Mouse (Mus musculus) ES-CJ7 (cell line): ENCODE measurements at regions not wholly inside any gene's neighbourhood (a gene's known extent, or its start where the extent isn't known, plus 50 kb on each side); places are given as distances from the start of the nearest gene placed in this dataset.
"Not testable (repeated sequence)": the region's sequence is repeated elsewhere in the genome, so short reads cannot be mapped to it uniquely, and the experiment has no call there.

Source experiments
- DNase-seq: peaks from one replicate; pipeline ENCODE4 v3.0.0; 2011; ENCODE audit warnings: low read depth, low spot score

GRCm38 (mm10) chr4:7234537-7234936, 1004.3 kb downstream of the Car8 start:
- not testable (repeated sequence) for DNase-seq

- no peak for DNase-seq
These were observed 1009.9 kb downstream of the Car8 start for GRCm38 (mm10) chr4:7228980-7229379.

GRCm38 (mm10) chr4:7222922-7223321, 1015.9 kb downstream of the Car8 start:
- DNase-seq: no peak

GRCm38 (mm10) chr4:7220426-7220825, 1018.4 kb downstream of the Car8 start:
- DNase-seq: no peak

GRCm38 (mm10) chr4:7215048-7216030, 1023.5 kb downstream of the Car8 start:
- DNase-seq: no peak

- DNase-seq: no peak
These were observed 1031.9 kb downstream of the Car8 start for GRCm38 (mm10) chr4:7206987-7207386.

GRCm38 (mm10) chr4:7201816-7202215, 1037.0 kb downstream of the Car8 start:
- DNase-seq: peak; percentile 45

GRCm38 (mm10) chr4:7199941-7200340, 1038.9 kb downstream of the Car8 start:
- no peak for DNase-seq

GRCm38 (mm10) chr4:7199052-7199451, 1039.8 kb downstream of the Car8 start:
- no peak for DNase-seq

- no peak for DNase-seq
These were observed 1042.3 kb downstream of the Car8 start for GRCm38 (mm10) chr4:7196570-7196969.

- DNase-seq: no peak
These were observed 1043.2 kb downstream of the Car8 start for GRCm38 (mm10) chr4:7195619-7196018.

GRCm38 (mm10) chr4:7191912-7192311, 1046.9 kb downstream of the Car8 start:
- no peak for DNase-seq

- DNase-seq: no peak
These were observed 1047.6 kb downstream of the Car8 start for GRCm38 (mm10) chr4:7191228-7191627.

GRCm38 (mm10) chr4:7175030-7175429, 1063.8 kb downstream of the Car8 start:
- no peak for DNase-seq

- DNase-seq: no peak
These were observed 1066.1 kb downstream of the Car8 start for GRCm38 (mm10) chr4:7172528-7173306.

GRCm38 (mm10) chr4:7171637-7172417, 1067.0 kb downstream of the Car8 start:
- no peak for DNase-seq

- no peak for DNase-seq
These were observed 1077.4 kb downstream of the Car8 start for GRCm38 (mm10) chr4:7161411-7161810.

- DNase-seq: no peak
These were observed 1081.0 kb downstream of the Car8 start for GRCm38 (mm10) chr4:7157883-7158282.

- peak; percentile 6 for DNase-seq
These were observed 1084.6 kb downstream of the Car8 start for GRCm38 (mm10) chr4:7154256-7154655.

GRCm38 (mm10) chr4:7153835-7154234, 1085.0 kb downstream of the Car8 start:
- DNase-seq: no peak

- DNase-seq: no peak
These were observed 1093.1 kb downstream of the Car8 start for GRCm38 (mm10) chr4:7145756-7146155.

GRCm38 (mm10) chr4:7144215-7144614, 1094.6 kb downstream of the Car8 start:
- DNase-seq: no peak
